Mouse (Mus musculus): ENCODE results near the gene BC061212.
"Not testable (repeated sequence)": the region's sequence is repeated elsewhere in the genome, so short reads cannot be mapped to it uniquely, and the experiment has no call there.

Gene BC061212

DNA sequence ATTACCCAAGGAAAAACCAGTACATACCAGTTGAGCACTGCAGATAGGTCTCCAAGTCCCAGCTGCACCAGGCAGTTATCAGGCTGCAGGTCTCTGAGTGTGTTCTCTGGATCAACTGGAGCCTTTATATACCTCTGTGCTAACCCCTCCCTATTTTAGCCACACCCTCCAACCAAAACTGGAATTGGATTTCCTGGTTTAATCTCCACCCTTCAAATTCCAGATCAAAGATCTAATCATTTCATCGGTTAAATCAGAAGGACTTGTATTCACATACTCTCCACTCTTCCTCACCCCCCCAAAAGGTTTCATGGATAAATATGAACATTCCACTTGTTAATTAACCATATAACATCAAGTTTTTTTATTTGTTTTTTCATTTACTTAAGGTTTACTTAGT, at the start of gene BC061212:
Gene BC061212 (minus strand): TSS at position 101 of the 400 bp plus-strand sequence.
- not testable (repeated sequence) for DNase-seq (ENCODE audit: inconsistent age in 2 of 2, low spot score in 1 of 2)

GRCm38 (mm10) chr5:94076085-94076484, 5.7 kb upstream of the BC061212 start, which contains the start of gene Gm6351:
Gene Gm6351, plus strand, starts transcription at chr5:94076385.
- DNase-seq (ENCODE audit: inconsistent age in 2 of 2, low spot score in 1 of 2) = not testable (repeated sequence)

Data from adrenal gland, adult (tissue).